Mouse (Mus musculus) intestine, embryonic 14.5 days (tissue): ENCODE results near the gene Nif3l1. TPM values are rescaled to one million over a fixed set of nuclear protein-coding genes. Genes with fewer than 3 reads are reported as not detected.
A peak's percentile ranks its signal among the peaks of the same experiment; 100 is the strongest.

Experiments used
- ATAC-seq: fragments of 200-750 bp; cut with Nextera tagmentation; replicated peaks from 2 replicates; pipeline ENCODE4 v1.8.0; 2017; ENCODE audit warnings: low read depth, moderate number of reproducible peaks, moderate TSS enrichment, moderate library complexity; ENCODE audit not compliant: low FRiP score, low TSS enrichment
- DNase-seq: peaks from one replicate; pipeline ENCODE4 v3.0.0-alpha.2; 2018; ENCODE audit warnings: low spot score
- H3K27ac ChIP-seq: fragments of 300-500 bp; sonication (generic); 2 replicates; pipeline ENCODE4 v1.5.1; 2014; ENCODE audit warnings: low read depth, mild to moderate bottlenecking, control low read depth
- H3K27me3 ChIP-seq: fragments of 300-500 bp; sonication (generic); replicated peaks from 2 replicates; pipeline ENCODE4 v1.6.1; 2014; ENCODE audit warnings: low read length, control low read depth; ENCODE audit not compliant: control insufficient read depth, insufficient read depth
- H3K36me3 ChIP-seq: fragments of 300-500 bp; sonication (generic); 2 replicates; pipeline ENCODE4 v1.6.1; 2014; ENCODE audit warnings: low read length, control low read depth; ENCODE audit not compliant: control insufficient read depth, insufficient read depth
- H3K4me1 ChIP-seq: fragments of 300-500 bp; sonication (generic); replicated peaks from 2 replicates; pipeline ENCODE4 v1.6.1; 2014; ENCODE audit warnings: low read length, control low read depth, mixed read lengths; ENCODE audit not compliant: control insufficient read depth, insufficient read depth
- H3K4me2 ChIP-seq: fragments of 300-500 bp; sonication (generic); 2 replicates; pipeline ENCODE4 v1.6.1; 2014; ENCODE audit warnings: low read length
- H3K4me3 ChIP-seq: fragments of 300-500 bp; sonication (generic); 2 replicates; pipeline ENCODE4 v1.5.1; 2014; ENCODE audit warnings: low read depth, low read length, control low read depth, mixed read lengths
- H3K9ac ChIP-seq: fragments of 300-500 bp; sonication (generic); 2 replicates; pipeline ENCODE4 v1.6.1; 2014; ENCODE audit warnings: mild to moderate bottlenecking, low read length
- H3K9me3 ChIP-seq: fragments of 300-500 bp; sonication (generic); 2 replicates; pipeline ENCODE4 v1.6.1; 2016; ENCODE audit warnings: low read length, control low read depth; ENCODE audit not compliant: control insufficient read depth
- WGBS: fragments of 180-500 bp; shearing (Covaris S2); extraction: QIAGEN DNeasy Blood & Tissue Kit; methylation state at CpG from one replicate; pipeline ENCODE4 v1.1.7; 2014; 5-methylcytosine and 5-hydroxymethylcytosine counted together
- polyA plus RNA-seq: library from polyadenylated mRNA; unstranded; fragments of >200 nt; fragmentation: Nextera tagmentation; extraction: Ambion mirVana; gene quantifications from 2 replicates; pipeline ENCODE4 v1.2.1, GENCODE M21; 2014

The Nif3l1 gene
- polyA plus RNA-seq, 1 experiment from 2014 or later: 53.1 TPM

GRCm38 (mm10) chr1:58410198-58410588 lies 34.8 kb upstream of the Nif3l1 start:
- 79% methylated on average over 3 of the region's 3 CpGs for WGBS
- H3K36me3 ChIP-seq: peaks cover 77% of the 10 kb centered on the region
- H3K27ac ChIP-seq: no peak overlapping the region
- ATAC-seq: no peak
- DNase-seq: no peak
- no peak overlapping the region for H3K9ac ChIP-seq
- H3K4me2 ChIP-seq: no peak overlapping the region
- H3K4me3 ChIP-seq: no peak overlapping the region
- no peaks in the 10 kb centered on the region for H3K4me1 ChIP-seq
- H3K27me3 ChIP-seq: no peaks in the 10 kb centered on the region
- no peaks in the 10 kb centered on the region for H3K9me3 ChIP-seq

GRCm38 (mm10) chr1:58410776-58411175 lies 34.2 kb upstream of the Nif3l1 start:
- H3K4me1 ChIP-seq: no peaks in the 10 kb centered on the region
- H3K9ac ChIP-seq: no peak overlapping the region
- DNase-seq (no peak), ATAC-seq (no peak)
- no peak overlapping the region for H3K27ac ChIP-seq
- peaks cover 82% of the 10 kb centered on the region for H3K36me3 ChIP-seq
- 86% methylated on average over 7 of the region's 7 CpGs for WGBS
- H3K9me3 ChIP-seq: no peaks in the 10 kb centered on the region
- H3K27me3 ChIP-seq: no peaks in the 10 kb centered on the region
- no peak overlapping the region for H3K4me3 ChIP-seq
- H3K4me2 ChIP-seq: no peak overlapping the region

- WGBS: 31% methylated on average over 1 of the region's 1 CpGs
- ATAC-seq (no peak), DNase-seq (no peak)
- H3K27ac ChIP-seq: no peak overlapping the region
- H3K27me3 ChIP-seq: no peaks in the 10 kb centered on the region
- peaks cover 96% of the 10 kb centered on the region for H3K36me3 ChIP-seq
- no peaks in the 10 kb centered on the region for H3K4me1 ChIP-seq
- no peak overlapping the region for H3K9ac ChIP-seq
- no peak overlapping the region for H3K4me2 ChIP-seq
- H3K4me3 ChIP-seq: no peak overlapping the region
- no peaks in the 10 kb centered on the region for H3K9me3 ChIP-seq
Measured at GRCm38 (mm10) chr1:58415442-58415841, 29.5 kb upstream of the Nif3l1 start.

GRCm38 (mm10) chr1:58416048-58416447 lies 28.9 kb upstream of the Nif3l1 start:
- Histone ChIP-seq H3K4me1 (0 out of 2 replicates have a peak, but pooled peaks cover 3% of the 10 kb centered on the region), H3K4me2 (no peak overlapping the region), H3K27me3 (no peaks in the 10 kb centered on the region), H3K9ac (no peak overlapping the region), H3K4me3 (no peak overlapping the region), H3K9me3 (no peaks in the 10 kb centered on the region), H3K36me3 (peaks cover 93% of the 10 kb centered on the region), H3K27ac (no peak overlapping the region)
- DNase-seq: no peak
- whole genome bisulfite sequencing: 89% methylated on average over 2 of the region's 2 CpGs
- ATAC-seq: no peak

GRCm38 (mm10) chr1:58420032-58420431 lies 24.9 kb upstream of the Nif3l1 start:
- Histone ChIP-seq H3K9me3 (no peaks in the 10 kb centered on the region), H3K27me3 (no peaks in the 10 kb centered on the region), H3K27ac (no peak overlapping the region), H3K36me3 (peaks cover 62% of the 10 kb centered on the region), H3K4me3 (no peak overlapping the region), H3K4me1 (peaks cover 13% of the 10 kb centered on the region; the same call in 1 of the 2 replicates), H3K9ac (no peak overlapping the region), H3K4me2 (no peak overlapping the region)
- DNase-seq (no peak), ATAC-seq (no peak)
- 81% methylated on average over 10 of the region's 10 CpGs for WGBS

- Histone ChIP-seq H3K9ac (no peak overlapping the region), H3K27ac (no peak overlapping the region)
- 49% methylated on average over 7 of the region's 7 CpGs for WGBS
Measured at GRCm38 (mm10) chr1:58420961-58421360, 24.0 kb upstream of the Nif3l1 start.

GRCm38 (mm10) chr1:58422879-58423278 lies 22.1 kb upstream of the Nif3l1 start:
- H3K27me3 ChIP-seq: no peaks in the 10 kb centered on the region
- peak overlapping the region; percentile 58 for H3K4me2 ChIP-seq
- peaks cover 34% of the 10 kb centered on the region for H3K36me3 ChIP-seq
- peaks cover 13% of the 10 kb centered on the region; the same call in 1 of the 2 replicates for H3K4me1 ChIP-seq
- peak overlapping the region; percentile 99 for H3K27ac ChIP-seq
- H3K9ac ChIP-seq: peak overlapping the region; percentile 100
- 7% methylated on average over 13 of the region's 13 CpGs for WGBS
- peak overlapping the region; percentile 85 for H3K4me3 ChIP-seq
- DNase-seq: peak; percentile 75
- peak; percentile 42; the same call in 1 of the 2 replicates for ATAC-seq
- no peaks in the 10 kb centered on the region for H3K9me3 ChIP-seq

More at GRCm38 (mm10) chr1:58420961-58421360, 24.0 kb upstream of the Nif3l1 start:
- no peak overlapping the region for H3K4me2 ChIP-seq
- H3K27me3 ChIP-seq: no peaks in the 10 kb centered on the region
- DNase-seq (no peak), ATAC-seq (no peak)
- no peak overlapping the region for H3K4me3 ChIP-seq
- H3K36me3 ChIP-seq: peaks cover 53% of the 10 kb centered on the region
- no peaks in the 10 kb centered on the region for H3K9me3 ChIP-seq
- peaks cover 13% of the 10 kb centered on the region; the same call in 1 of the 2 replicates for H3K4me1 ChIP-seq

- peak within 1 kb of the TSS; percentile 100 for H3K9ac ChIP-seq
- under 1% methylated on average over 78 of the region's 79 CpGs for WGBS
- DNase-seq: peak; percentile 99
Measured at GRCm38 (mm10) chr1:58423371-58424248, 21.3 kb upstream of the Nif3l1 start, which contains the start of gene Clk1. Clk1 (minus strand) TSS chr1:58424066.

More at GRCm38 (mm10) chr1:58423371-58424248, 21.3 kb upstream of the Nif3l1 start, which contains the start of gene Clk1:
- Histone ChIP-seq H3K4me1 (peaks cover 13% of the 10 kb centered on the region; the same call in 1 of the 2 replicates), H3K27ac (peak within 1 kb of the TSS; percentile 99), H3K4me2 (peak within 1 kb of the TSS; percentile 58), H3K36me3 (peaks cover 27% of the 10 kb centered on the region), H3K4me3 (peak within 1 kb of the TSS; percentile 85), H3K9me3 (no peaks in the 10 kb centered on the region), H3K27me3 (no peaks in the 10 kb centered on the region)
- ATAC-seq: peak; percentile 91
